Mouse (Mus musculus) cerebellum, adult 9-10 months (tissue): ENCODE data around the gene Ndufa6.
"Not testable (repeated sequence)": the region's sequence is repeated elsewhere in the genome, so short reads cannot be mapped to it uniquely, and the experiment has no call there.

Experiments used
- DNase-seq: peaks from one replicate; pipeline ENCODE4 v3.0.0; 2022

The Ndufa6 gene

DNA sequence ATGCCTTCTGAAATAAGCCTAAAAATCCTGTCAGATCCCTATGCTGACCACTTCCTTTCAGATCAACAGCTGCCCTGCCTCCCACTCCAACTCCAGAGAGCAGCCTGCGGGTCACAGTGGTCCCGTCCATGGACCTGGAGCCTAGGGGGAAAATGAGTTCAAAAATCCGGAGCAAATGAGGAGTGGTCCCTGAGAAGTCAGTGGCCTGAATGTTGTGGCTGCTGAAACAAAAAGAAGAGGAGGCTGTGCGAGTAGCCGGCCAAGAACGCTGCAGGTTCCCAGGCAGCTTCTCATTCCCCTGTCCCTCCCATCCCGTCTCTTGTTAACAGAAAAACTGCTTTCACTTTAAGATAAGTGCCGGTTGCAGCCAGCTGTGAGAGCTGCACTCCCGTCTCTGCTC is 10.4 kb upstream of the Ndufa6 start:
- DNase-seq, result not testable (repeated sequence)

DNA sequence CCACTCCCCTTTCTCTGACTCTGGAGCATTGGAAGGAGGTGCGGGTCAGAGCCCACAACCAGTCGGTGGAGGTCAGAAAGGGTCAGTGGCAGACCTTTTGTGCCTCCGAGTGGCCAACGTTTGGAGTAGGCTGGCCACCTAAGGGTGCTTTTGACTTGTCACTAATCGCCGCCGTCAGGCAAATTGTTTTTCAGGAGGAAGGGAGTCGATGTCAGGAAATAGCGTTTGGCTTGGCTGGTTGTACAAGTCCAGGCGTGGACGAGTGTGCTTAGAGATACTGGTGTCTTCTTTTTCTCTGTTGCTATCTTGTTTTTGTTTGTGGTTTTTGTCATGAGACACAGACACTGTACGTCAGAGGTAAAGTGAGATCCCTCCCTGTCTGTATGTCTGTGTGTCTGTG is 9.7 kb upstream of the Ndufa6 start:
- not testable (repeated sequence) for DNase-seq

DNA sequence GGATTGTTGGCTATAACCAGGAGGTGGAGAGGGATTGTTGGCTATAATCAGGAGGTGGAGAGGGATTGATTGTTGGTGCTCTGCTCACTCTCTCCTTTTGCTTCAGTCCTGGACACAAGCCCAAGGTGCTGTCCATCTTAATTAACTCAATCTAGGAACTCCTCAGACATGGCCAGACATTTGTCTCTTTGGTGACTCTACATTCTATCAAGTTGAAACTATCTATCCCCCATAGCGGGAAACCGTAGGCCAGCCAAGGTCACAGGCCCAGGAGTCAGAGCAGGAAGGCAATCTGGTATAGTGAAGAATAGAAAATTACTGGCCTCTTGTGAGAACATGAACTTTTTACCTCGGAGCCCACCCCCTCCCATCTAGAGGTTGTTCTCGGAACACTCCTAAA is 8.1 kb upstream of the Ndufa6 start:
- no peak for DNase-seq

DNA sequence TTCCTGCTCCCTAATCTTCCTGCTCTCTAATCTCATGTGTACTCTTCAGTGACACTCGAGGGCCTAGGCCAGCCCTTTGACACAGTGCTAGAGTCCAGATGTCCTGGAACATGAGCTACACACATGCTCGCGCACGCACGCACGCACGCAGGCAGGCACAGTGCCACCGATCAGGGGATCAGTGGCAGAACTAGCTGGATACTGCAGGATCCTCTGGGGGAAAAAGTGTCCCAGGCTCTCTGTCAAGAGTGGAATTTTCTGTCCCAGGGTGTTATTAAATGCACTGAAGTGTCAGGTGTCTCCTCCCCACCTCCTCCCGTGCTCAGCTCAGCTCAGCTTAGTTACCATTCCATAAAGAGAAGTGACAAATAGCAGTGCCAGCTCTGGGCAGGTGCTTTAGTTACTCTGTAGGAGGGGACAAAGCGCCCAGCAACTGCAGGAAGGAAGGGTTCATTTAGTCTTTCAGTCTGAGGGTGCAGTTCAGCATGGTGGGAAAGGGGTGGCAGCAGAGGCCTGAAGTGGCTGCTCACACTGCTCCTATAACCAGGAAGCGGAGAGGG is 7.4 kb upstream of the Ndufa6 start:
- DNase-seq, result no peak

DNA sequence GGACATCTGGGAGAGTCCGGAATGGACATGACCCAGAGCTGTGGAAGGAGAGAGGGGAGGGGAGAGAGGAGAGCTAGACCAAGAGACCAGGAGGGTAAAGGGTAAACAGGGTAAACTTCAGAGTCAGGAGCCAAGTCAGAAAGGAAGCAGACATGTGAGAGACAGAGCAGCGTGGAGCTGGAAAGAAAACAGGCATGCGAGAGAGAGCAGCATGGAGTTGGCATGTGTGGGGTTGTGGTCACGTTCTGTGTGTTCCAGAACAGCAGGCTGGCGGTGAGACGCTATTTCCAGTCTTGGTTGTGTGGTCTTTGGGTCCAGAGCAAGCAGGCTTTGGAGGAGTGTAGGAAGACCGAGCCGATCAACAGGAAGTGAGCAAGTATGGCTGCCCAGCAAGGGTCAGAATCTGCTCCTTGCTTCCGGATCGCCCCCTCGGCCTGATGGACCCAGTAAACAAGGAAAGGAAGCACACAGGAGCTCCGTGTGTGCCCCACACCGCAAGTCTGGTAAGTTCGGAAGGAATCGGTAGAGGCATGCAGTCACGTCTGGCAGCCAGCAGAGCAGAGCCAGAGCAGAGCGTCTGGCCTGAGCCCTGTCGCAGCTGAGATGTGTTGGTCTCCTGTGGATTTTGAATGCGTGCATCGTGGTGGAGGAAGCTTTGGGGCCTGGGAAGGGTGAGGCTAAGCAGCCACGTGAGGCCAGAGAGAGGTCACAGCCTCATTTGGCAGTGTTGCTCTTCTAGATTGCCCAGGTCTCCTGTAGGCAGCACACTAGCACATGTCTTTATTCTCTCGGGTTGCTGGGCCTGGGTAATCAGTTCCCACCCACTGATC is 4.5 kb upstream of the Ndufa6 start:
- DNase-seq, result no peak

DNA sequence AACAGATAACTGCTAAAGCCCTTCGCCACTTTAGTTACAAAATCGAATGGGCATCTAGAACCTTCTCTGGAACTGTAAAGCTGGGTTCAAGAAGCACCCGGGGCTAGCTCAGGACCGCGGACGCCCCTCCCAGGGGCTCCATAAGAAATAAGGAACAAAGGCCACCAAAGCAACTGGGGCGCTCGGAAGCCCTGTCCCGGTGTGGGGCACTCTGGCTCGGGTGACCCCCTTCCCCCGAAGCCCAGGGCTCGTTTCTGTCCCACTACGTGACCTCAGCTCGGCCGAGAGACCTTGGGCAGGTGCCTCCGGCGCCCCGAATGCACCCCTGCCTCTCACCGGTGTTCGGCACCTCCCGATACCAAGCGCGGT is 393 bp downstream of the Ndufa6 start:
- no peak for DNase-seq

DNA sequence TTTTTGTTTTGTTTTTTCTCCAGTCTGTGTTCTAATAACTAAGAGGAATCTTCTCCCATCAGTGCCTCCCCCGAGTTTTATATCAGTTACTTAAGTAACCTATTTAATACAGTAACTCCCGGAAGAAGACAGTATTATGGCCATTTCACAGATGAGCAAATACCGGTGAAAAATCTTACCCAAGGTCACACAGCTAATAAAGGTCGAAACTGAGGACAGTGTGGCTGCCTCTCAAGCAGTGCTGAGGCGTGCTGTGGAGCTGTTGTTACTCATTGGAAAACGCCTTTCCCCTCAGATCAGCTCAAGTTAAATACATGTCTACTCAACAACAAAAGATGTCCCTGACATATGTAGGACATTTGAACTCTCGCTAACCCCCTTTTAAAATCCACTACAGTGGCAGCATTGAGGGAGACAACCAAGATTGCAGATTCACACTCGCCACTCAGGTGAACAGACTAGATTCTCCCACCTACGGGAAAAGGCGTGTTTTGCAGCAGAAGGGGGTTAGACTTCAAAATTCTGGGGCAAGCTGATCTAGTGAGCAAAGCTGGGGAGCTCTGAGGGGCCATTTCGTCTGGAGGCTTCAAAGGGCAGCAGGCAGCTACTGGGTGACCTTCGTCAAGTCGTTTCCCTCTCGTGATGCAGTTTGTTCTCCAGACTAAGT is 911 bp downstream of the Ndufa6 start:
- DNase-seq, result no peak

DNA sequence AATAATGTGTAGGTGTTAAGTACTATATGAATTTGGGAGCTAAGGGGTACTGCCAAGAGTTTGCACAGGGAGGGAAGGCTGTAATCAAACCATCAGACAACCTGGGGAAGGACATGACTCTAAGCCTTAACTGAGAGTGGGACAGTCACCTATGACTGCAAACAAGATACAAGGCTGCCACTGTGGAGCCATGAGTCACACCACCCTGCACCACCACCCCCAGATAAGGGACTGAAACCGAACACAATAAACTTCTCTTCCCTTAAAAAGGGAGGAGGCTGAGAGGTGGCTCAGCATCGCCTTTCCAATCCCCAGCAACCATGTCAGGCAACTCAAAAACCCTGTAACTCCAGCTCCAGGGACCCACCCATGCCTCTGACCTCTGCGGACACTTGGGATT is 2.6 kb downstream of the Ndufa6 start:
- no peak for DNase-seq

DNA sequence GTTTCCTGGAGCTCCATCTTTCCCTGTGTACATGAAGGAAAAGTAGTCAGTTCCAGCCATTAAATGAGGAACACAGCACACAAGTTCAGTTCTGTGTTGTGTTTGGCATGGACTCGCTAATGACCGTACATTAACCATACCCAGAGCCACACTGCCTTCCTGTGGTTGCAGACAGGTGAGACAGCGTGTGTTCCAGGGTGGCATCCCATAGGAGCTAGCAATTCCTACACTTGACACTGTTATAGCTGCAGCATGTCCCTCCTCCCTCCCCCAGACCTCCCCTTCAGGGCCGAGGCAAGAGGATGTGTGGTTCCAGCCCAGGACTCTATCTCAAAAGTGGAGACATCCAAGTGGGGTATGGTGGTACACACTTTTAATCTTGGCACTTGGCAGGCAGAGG is 3.8 kb downstream of the Ndufa6 start:
- DNase-seq, result no peak

DNA sequence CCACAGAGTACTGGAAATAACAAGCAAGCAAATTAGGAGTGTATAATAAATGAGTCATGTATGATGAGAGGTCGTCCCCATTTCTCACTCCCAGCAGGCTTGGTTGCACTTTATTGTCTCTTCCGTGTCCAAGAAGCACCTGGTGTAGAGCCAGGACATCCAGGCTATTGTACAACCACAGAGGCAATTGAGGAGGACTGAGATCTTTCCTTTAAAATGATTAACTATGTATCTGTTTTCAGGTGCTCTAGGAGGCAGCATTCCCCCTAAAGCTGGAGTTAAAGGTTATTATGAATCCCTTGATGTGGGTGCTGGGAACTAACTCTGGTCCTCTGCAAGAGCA is 5.2 kb downstream of the Ndufa6 start:
- no peak for DNase-seq

DNA sequence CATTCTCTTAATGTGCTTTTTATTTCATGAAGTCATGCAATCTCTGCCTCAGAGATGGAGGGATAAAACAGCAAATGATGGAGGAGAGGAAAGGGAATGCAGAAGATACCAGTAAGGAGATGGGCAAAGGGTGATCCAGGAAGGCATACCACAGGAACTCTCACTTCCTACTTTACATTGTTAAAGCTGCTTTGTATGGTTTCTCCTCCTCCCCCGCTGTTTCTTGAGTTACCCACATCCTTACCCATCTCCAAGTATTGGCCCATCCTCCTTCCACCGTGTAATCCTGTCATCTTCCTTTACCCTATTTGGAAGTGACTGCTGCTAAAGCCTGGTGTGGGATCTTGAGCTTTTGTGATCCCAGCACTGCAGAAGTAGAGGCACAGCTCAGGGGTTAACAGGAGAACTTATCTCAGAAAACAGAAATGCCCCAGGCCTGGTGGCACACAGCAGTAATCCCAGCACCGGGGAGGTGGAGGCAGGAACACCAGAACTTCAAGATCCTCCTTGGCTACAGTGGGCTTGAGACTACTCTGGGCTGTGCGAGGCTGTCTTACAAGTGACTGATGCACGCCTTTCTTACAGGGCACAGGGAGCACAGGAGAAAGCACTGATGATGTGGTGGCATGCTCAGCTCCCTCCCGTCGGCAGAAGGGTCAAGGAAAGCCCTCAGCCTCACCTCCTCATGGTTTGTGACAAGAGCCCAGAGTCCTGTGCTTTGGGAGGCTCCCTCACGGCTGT is 5.7 kb downstream of the Ndufa6 start:
- no peak for DNase-seq

DNA sequence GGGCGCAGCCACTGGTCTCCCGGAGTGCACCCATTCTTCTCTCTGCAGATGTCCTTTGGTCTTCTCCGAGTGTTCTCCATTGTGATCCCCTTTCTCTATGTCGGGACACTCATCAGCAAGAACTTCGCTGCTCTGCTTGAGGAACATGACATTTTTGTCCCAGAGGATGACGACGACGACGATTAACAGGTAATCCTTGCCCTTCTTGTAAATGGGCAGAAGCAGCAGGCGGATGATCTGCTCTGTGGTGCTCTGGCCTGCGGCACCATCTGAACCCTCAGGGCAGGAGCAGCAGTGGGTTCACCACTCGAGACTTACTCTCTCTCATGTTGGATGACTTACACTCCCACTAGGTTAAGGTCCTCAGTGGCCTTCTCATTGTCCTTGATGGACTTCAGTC is 6.3 kb downstream of the Ndufa6 start:
- DNase-seq, result peak; percentile 35

DNA sequence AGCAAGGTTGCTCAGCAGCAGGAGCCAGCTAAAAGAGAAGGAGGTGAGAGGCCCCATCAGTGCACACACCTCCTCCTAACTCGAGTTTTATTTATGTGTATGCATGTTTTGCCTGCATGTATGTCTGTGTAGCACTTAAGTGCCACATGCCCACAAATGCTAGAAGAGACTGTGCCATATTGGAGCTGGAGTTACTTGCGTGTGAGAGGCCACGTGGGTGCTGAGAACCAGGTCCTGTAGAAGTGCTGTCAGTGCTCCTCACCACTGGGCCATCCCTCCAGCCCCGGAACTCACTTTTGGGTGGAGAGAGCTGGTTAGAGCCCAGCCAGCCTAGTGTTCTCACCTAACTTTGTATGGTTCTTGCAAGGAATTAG is 6.8 kb downstream of the Ndufa6 start:
- no peak for DNase-seq

DNA sequence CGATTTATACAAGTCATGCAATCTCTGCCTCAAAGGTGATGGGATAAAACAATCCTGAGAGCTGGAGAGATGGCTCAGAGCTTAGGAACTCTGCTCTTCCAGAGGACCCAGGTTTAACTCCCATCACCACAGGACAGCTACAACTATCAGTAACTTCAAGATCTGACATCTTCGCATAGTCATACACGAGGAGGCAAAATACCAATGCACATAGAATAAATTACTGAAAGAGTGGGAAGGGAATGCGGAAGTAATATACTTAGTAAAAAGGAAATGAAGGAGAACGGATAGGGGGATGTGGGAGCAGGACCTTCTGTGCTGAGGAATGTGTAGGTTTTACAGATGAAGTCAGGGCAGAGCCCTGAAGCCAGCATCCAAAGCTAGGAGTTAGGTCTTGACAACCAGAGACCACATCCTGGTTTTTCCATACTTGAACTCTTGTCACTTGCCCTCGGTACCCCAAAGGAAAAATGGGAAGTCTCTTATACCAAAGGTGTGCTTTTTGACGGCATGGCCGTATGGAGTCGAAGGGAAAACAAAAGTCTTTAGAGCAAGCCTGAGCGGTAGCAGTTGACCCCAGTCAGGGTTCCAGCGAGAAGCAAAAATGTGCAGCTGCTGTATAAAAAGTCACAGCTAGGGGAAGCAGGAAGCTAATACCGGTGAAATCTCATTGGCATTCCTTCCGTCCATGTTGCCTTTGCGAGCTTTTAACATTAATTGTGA is 7.4 kb downstream of the Ndufa6 start:
- DNase-seq, result peak; percentile 53

DNA sequence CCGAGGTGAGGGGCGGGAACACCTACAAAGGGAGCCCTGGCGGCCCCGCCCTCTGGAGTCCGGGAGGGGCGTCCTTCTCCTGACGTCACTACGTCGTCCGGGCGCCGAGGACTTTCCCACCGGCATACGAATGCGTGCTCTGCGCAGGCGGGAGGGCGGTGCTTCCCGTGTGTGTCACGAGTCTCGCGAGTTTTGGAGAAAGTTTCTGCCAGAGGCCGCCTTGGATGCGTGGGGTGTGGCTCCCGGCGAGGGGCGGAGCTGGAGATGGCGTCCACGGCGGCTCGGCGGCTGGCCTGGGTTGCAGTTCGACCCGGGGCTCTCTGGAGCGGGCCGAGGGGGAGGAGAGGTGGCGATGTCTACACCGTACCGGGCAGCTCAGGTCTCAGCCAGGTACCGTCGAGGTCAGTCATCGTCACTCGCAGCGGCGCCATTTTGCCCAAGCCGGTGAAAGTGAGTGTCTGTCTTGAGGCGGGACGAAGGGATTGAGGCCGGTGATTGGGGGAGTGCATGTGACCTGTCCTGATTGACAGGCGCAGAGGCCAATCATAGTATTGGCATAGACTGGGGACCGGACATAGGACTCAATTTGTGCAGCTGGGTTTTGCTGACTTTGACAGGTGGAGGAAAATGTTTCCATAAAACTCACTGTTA is 8.2 kb downstream of the Ndufa6 start:
- DNase-seq, result peak; percentile 99

DNA sequence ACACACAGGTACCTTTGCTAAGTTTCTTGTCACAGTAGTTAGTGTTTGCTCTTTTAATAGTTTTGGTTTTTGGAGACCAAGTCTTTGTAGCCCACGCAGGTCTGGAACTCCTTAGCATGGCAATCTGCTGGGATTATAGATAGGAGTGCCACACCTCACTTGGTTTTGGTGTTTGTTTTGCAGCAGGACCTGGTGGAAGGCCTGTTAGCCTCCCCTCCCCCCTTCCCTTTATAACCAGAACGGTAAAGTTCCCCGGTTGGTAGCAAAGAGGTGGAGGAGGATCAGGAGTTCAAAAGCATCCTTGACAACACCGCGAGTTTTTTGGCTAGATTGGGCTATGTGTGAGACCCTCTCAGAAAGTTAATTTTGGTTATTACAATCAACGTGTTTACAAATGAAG is 9.2 kb downstream of the Ndufa6 start:
- DNase-seq, result peak; percentile 60

DNA sequence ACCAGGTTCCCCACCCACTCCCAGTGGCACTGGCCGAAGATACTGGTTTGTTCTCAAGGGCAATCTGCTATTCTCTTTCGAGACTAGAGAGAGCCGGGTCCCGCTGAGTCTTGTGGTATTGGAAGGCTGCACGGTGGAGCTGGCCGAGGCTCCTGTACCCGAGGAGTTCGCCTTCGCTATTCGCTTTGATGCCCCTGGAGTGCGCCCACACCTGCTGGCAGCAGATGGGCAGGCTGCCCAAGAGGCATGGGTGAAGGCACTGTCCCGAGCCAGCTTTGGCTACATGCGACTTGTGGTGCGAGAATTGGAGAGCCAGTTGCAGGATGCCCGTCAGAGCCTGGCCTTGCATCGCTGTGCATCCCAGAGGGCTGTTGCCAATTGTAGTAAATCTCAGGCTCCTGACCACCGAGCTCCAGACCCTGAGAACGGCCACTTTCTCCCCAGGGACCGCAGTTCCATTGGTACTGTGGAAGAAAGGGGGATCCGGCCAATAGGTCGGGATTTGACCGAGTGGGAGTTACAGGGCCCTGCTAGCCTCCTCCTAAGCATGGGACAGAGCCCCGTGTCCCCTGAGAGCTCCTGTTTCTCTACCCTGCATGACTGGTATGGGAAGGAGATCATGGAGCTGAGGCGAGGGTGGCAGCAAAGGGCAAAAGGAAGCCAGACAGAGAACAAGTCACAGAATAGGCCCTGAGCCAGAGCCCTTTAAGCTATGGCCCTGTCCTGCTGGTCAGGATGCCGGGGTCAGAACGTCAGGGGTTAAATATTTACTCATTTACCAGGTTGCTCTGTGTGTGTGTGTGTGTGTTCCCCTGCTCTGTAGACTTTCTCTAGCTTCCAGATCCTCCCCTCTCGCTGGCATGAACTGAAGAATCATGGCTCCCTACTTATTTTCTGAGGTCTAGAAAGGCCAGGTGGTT is 10.5 kb downstream of the Ndufa6 start:
- peak; percentile 46 for DNase-seq

DNA sequence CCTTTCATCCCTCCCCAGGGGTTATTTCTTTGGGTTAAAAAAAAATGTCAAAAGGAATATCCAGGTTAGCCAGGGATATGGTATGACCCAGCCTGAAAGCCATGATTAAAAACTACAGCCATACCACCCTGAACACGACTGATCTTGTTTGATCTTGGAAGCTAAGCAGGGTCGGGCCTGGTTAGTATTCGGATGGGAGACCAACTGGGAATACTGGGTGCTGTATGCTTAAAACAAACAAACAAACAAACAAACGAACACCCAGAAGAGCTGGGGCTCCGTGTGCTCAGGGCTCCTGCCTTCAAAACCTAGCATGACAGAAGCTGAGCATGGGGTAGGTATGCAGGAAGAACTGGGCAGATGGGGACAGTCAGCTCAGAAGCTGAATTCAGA is 11.6 kb downstream of the Ndufa6 start:
- DNase-seq, result no peak

DNA sequence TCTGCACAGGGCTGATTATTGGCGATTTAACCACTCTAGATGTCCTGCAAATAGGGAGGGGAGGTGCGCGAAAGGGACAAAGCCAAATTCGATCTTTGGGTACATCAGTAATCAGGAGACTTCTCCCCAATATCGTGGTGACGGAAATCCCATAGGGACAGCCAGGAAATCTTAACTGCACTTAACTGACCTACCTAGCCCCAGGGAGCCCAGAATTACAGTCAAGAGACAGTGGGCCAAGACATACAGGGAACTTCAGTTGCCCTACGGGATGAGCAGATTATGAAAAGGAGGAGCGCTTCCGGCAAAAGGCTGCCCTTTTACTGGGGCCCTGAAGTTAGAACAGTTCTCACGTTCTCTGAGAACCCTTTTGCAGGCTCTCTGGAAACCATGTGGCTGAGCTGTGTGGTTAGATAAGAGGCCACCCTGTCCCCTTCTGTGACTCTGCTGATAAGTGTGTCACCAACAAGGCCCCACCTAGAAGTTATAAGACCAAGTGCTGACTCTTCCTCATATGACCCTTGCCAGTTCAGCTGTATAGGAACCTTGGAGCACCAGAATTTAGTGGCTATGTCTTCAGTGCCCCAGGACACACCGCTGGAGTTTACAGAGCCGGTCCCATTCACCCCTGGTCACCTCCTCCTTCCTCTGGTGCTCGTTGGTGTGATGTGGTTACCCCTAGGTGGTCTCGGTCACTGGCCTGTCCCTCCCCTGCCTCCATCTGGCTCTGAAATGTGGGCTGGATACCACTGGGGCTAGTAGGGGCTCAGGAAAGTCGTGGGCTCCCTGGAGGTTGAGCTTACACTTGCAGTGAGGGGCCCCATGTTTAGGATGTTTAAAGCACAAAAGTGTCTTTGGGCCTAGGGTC is 12.2 kb downstream of the Ndufa6 start:
- DNase-seq, result no peak

DNA sequence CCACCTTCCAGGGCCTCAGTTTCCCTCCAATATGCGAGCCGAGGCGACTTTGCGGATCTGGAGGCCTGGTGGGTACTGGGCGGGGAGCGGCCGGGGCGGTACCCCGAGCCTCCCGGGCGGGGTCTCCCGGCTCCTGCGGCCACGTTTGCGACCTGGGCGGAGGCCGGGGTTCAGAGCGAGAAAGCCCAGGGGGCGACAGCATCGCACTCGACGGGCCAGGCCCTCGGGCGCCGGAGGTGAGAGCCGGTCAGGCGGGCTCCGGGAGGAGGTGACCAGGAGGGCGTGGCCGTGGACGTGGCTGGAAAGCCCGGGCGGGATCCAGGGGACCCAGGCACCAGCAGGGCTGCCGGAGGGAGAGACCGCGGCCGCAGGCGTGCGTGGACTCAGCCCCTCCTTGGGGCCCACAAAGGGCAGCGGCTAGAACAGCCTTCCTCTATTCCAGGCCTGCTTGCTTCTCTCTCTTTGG is 13.1 kb downstream of the Ndufa6 start:
- DNase-seq, result no peak
